Mouse (Mus musculus) lung, embryonic 16.5 days (tissue): ENCODE results near the gene Khsrp. TPM values are rescaled to one million over a fixed set of nuclear protein-coding genes. Genes with fewer than 3 reads are reported as not detected.

ENCODE experiments used
- polyA plus RNA-seq: library from polyadenylated mRNA; unstranded; fragments of >200 nt; fragmentation: Nextera tagmentation; extraction: Ambion mirVana; gene quantifications from 2 replicates; pipeline ENCODE4 v1.2.1, GENCODE M21; 2015

The Khsrp gene
- polyA plus RNA-seq, 1 experiment from 2014 or later = 23.7 TPM

Other genes with a start within 250 kb of the Khsrp start
- gene Rfx2, start 200.5 kb downstream of the Khsrp start, polyA plus RNA-seq = 6.7 and 6.9 TPM in 2 replicates
- gene Acsbg2, start 157.1 kb downstream of the Khsrp start, polyA plus RNA-seq = not detected in 2 replicates
- gene 1700061G19Rik, start 156.0 kb downstream of the Khsrp start, polyA plus RNA-seq = 0.43 and 0.53 TPM in 2 replicates
- gene Mllt1, start 96.1 kb downstream of the Khsrp start, polyA plus RNA-seq = 34.8 and 40.6 TPM in 2 replicates
- gene Acer1, start 49.4 kb downstream of the Khsrp start, polyA plus RNA-seq = 0.09 TPM in 1 of 2 replicates, not detected in the other
- 113 and 124 TPM in 2 replicates for gene Clpp, start 41.2 kb downstream of the Khsrp start, polyA plus RNA-seq
- gene Alkbh7, start 34.2 kb downstream of the Khsrp start, polyA plus RNA-seq = 41.3 and 42.6 TPM in 2 replicates
- not detected in 2 replicates for gene Pspn, start 31.5 kb downstream of the Khsrp start, polyA plus RNA-seq
- gene Gtf2f1, start 20.2 kb downstream of the Khsrp start, polyA plus RNA-seq = 60.0 and 61.3 TPM in 2 replicates
- gene Gm17949, start 20.1 kb downstream of the Khsrp start, polyA plus RNA-seq = 0.63 and 1.0 TPM in 2 replicates
- not detected in 2 replicates for gene Slc25a41, start 10.1 kb upstream of the Khsrp start, polyA plus RNA-seq
- 62.6 and 63.1 TPM in 2 replicates for gene Crb3, start 27.6 kb upstream of the Khsrp start, polyA plus RNA-seq
- 8.1 and 9.6 TPM in 2 replicates for gene Slc25a23, start 28.3 kb upstream of the Khsrp start, polyA plus RNA-seq
- 5.4 and 5.8 TPM in 2 replicates for gene Dennd1c, start 47.0 kb upstream of the Khsrp start, polyA plus RNA-seq
- 12.3 and 15.0 TPM in 2 replicates for gene Tubb4a, start 56.3 kb upstream of the Khsrp start, polyA plus RNA-seq
- 7.3 and 8.5 TPM in 2 replicates for gene Tnfsf9, start 73.8 kb upstream of the Khsrp start, polyA plus RNA-seq
- not detected in 2 replicates for gene Cd70, start 118.3 kb upstream of the Khsrp start, polyA plus RNA-seq
- 0.26 and 0.29 TPM in 2 replicates for gene Tnfsf14, start 162.7 kb upstream of the Khsrp start, polyA plus RNA-seq
- gene C3, start 196.6 kb upstream of the Khsrp start, polyA plus RNA-seq = 3.2 and 8.4 TPM in 2 replicates
- gene Gpr108, start 216.9 kb upstream of the Khsrp start, polyA plus RNA-seq = 41.0 and 44.2 TPM in 2 replicates
- 53.1 and 54.1 TPM in 2 replicates for gene Trip10, start 217.9 kb upstream of the Khsrp start, polyA plus RNA-seq
- 3.9 and 6.4 TPM in 2 replicates for gene Vav1, start 247.6 kb upstream of the Khsrp start, polyA plus RNA-seq